Mouse (Mus musculus): ENCODE data around the gene Bcl2a1b.
"Not testable (repeated sequence)": the region's sequence is repeated elsewhere in the genome, so short reads cannot be mapped to it uniquely, and the experiment has no call there.

Gene Bcl2a1b

DNA sequence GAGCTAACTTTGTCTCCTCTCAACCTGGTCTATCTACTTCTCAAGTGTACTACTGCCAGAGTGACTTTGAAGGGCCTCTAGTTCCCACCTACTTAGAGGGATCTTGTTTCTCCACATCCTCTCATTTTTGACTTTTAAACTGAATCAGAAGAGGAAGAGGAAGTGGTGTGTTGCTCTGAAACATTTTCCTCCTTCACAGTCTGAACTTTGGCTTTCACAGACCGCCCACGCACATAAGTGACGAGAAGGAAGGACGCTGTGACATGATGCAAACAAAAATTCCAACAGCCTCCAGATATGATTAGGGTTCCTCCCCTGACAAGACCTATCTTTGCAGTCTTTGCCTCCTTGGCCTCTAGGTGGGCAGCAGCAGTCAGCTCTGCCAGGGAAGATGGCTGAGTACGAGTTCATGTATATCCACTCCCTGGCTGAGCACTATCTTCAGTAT lies at the start of gene Bcl2a1b, which contains the start of gene Gm29094:
Bcl2a1b (plus strand) TSS at position 241 of the 448 bp plus-strand sequence.
Gm29094 (plus strand) TSS at position 411 of the 448 bp plus-strand sequence.
- DNase-seq (ENCODE audit: low read depth, low spot score), result not testable (repeated sequence)

DNA sequence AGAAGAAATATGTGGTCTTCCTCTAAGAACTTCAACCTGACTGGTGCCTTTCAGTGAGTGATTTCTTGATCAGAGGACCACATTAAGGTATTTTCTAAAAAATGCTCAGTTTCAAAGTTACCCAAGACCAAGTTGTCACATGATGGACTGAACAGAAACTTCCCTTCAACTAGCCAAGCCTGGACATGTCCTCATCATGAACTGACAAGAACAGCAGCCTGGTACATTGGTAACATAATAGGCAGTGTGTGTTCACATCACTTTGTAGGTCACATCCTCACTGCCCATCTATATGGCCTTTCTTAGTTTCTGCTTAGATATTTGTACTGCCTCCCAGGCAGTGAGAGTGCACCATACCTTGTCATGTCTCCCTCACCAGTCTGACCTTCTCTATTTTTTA lies 26.5 kb upstream of the Bcl2a1b start:
- DNase-seq (ENCODE audit: low read depth, low spot score), result not testable (repeated sequence)

DNA sequence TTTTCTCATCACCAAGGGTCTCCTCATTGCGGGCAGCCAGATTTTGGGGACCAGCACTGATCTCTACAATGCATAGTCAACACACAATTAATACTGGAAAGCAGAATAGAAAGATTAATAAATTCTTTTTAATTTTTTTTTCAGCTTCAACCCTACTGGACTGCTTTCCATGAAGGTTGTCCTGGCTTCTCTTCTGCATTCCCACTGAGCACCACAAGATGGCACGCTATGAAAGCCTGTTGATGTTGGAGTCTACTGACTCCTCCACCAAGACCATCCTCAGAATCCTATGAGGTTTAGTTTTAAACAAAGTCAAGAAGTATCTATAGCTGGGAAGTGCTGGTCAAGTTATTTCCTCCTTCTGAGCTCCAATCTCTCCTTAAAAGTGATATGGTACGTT lies 20.2 kb upstream of the Bcl2a1b start:
- DNase-seq (ENCODE audit: low read depth, low spot score), result peak; percentile 11

DNA sequence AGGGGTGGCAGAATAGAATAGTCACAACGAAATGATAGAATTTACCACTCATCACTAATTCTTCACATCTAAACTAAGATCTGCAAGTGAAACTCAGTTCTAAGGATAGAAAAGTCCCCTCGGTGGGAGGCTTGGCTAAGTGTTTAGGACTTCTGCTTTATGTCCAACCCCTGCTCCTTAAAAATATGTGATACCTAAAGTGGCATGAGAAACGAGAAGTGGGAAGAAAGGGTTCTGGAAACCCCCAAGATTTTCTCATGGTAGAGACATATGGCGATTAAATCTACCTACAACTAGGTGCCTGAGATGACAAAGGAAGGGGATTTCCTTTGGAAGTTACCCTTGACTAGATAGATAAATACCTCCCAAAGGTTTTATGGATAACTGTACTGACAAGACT lies 19.5 kb upstream of the Bcl2a1b start:
- not testable (repeated sequence) for DNase-seq (ENCODE audit: low read depth, low spot score)

DNA sequence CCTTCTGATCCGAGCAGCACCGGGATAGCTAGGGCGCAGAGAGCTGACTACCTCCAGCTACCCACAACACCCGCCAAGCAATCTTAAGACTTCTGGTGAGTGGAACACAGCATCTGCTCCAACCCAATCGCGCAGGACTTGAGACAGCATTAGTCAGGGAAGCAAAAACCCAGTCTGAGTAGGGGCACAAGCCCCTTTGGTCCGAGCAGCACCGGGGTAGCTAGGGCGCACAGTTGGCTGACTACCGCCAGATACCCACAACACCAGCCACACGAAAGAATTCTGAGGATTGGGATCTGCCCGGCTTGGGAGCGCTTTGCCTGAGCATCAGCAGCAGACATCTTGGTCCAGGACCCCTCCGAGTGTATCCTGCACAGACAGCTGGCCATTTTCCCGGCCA lies 12.0 kb upstream of the Bcl2a1b start:
- DNase-seq (ENCODE audit: low read depth, low spot score), result peak; percentile 63

DNA sequence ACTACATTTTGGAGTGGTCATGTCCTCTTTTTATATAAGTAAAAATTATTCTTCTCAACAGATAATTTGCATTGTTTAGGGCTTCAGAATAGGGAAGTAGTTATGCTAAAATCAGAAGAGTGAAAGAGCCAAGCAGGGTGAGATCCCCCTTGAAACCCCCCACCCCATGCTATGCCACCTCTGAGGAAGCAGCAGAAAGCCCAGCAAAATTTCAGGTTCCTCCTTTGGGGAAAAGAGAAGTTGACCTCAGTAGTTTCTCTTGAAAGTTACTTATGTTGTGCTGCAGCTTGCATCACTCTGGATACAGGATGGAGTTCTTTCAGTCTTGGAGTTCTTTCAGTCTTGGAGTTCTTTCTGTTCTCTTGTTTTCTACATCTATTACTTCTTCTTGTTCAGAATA lies 3.5 kb upstream of the Bcl2a1b start:
- not testable (repeated sequence) for DNase-seq (ENCODE audit: low read depth, low spot score)

DNA sequence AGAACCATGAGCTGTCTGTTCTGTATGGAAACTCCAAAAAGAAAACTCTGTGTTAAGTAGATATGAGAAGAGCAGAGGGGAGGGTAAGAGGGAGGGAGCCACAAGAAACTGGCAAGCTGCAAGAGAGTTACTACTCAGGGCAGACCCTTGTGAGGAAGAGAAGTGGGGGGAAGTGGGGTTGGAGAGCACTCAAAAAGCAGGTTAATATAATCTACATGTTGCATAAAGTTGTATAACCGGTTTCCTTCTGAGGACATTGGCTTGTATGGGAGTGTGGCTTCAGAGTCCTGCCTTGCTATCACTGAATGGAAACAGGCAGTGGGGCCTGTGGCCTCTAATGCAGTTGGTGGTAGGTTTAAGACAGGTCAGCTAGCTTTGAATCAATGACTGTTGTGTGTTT lies 1.5 kb upstream of the Bcl2a1b start:
- not testable (repeated sequence) for DNase-seq (ENCODE audit: low read depth, low spot score)

DNA sequence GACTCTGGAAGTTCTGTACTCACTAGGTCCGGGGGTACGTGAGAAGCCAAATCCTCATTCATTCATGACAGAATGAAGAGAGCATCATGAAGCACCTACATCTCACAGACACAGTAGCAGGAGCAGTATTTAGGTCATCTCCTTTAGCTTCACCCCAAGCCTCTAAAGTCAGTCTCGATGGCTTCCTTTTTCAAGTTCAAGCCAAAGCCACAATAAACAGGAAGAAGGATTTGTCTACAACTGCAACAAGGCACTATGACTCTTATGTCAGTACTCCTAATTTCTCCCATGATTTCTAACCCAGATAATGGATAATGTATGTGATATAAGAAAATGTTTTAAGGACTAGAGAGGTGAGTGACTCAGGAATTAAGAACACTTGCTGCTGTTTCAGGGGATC lies 660 bp upstream of the Bcl2a1b start:
- not testable (repeated sequence) for DNase-seq (ENCODE audit: low read depth, low spot score)

DNA sequence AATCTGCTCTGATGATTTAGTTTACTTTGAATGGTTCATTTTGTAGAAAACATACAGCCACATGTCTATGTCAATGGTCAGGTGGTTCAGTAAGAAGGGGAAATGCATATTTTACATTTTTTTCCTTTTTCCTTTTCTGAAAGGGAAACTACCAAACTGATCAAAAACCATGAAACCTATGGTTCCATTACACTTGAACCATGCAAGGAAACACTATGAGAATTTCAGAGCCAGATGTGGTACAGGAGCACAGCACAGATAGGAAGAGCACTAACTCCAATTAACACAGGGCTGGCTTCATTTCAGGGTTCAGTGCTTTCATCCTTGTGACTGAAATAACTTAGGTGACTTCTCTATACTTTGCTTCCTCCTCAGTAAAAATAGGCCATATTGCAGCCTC lies 3.2 kb downstream of the Bcl2a1b start:
- DNase-seq (ENCODE audit: low read depth, low spot score), result not testable (repeated sequence)

DNA sequence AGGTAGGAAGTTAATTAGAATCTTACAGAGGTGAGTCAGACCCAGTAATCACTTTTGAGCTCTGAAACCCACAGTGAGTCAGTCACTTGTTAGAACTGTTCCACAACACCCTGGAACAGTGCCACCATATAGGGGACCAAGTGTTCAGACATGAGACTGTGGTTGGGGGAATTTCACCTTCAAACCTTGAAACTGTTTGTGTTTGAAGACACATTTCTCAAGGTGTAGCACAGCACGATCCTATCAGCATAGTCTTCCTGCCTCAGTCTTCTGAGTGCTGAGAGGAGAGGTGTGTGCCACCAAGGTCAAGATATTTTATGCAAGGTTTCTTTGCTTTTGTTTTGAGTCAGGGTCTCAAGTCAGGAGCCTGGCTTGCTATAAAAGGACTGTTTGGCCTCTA lies 9.9 kb downstream of the Bcl2a1b start:
- DNase-seq (ENCODE audit: low read depth, low spot score), result peak; percentile 7

DNA sequence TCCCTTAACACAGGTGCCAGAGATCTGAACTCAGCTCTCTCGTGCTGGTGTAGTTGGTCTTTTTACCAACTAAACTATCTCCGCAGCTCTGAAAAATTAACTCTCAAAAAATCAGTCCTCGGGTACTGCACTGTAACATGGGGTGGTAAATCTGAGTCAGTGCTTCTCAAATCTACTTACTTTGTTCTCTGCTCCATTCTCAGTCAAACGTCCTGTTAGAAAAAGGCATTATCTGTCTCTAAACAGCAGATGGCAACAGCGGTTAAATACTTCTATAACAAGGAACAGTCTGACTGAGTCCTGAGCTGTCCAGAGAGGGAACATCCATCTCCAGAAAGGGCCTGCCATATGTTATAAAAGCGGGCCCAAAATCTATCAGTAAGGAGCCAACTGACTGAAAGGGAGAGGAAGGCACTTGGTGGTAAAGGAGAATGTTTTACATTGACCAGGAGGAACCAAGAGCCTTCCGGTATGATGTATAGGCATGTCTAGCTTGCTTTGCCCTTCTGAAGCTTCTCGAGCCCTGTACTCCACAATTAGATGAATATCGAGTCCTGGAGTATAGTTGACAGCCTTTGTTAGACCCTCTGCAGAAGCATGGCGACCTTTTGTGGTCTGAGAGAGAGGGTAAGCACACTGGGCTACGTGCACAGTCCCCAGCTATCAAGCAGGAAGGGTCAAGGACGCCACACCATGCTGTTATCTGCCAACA lies 11.5 kb downstream of the Bcl2a1b start, which contains the start of gene Mthfs:
Mthfs (plus strand) TSS at position 324 of the 712 bp plus-strand sequence.
- DNase-seq (ENCODE audit: low read depth, low spot score), result not testable (repeated sequence)

DNA sequence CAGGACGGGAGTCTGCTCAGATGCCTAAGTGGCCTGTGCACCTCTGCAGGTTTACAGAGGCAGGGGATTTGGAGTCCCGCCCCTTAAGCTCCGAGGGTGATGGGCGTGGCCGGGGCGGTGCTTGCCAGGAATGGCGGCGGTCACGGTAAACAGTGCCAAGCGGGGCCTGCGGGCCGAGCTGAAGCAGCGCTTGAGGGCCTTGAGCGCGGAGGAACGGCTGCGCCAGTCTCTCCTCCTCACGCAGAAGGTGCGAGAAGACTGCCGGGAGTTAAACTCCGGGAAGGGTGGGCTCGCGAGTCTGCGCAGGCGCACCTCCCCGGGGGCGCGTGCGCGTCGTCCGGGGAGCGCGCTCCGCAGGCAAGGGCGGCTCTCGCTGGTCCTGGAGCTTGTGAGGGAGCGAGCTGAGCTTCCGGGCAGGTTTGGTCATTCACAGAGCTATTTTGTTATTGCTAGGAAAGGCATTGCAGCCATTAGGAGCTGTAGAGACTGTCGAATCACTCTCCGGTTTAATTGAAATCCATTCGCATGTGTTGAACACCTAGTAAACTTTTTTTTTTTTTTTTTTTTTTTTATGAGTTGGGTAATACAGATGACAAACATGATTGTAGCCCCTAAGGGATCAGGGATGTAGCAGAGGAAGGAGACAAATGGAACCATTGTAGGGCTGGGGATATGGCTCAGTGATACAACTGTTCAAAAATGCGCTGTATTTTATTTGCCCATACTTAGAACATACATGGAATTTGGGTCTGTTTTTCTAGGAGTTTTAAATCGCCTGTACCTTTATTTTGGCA lies 12.3 kb downstream of the Bcl2a1b start:
- peak; percentile 2 for DNase-seq (ENCODE audit: low read depth, low spot score)

DNA sequence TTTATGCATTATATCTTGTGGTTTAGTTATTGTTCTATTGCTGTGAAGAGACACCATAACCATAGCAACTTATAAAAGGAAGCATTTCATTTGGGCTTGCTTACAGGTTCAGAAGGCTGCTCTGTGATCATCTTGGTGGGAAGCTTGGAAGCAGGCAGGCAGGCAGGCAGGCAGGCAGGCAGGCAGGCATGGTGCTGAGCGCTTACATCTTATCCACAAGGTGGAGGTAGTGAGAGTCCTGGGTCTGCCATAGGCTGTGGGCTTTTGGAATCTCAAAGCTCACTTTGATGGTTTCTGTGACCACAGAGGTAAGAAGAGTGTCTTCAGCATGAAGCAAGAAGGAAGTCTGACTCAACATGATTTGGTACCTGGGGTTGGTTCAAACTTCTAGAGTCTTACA lies 13.4 kb downstream of the Bcl2a1b start:
- peak; percentile 25 for DNase-seq (ENCODE audit: low read depth, low spot score)

DNA sequence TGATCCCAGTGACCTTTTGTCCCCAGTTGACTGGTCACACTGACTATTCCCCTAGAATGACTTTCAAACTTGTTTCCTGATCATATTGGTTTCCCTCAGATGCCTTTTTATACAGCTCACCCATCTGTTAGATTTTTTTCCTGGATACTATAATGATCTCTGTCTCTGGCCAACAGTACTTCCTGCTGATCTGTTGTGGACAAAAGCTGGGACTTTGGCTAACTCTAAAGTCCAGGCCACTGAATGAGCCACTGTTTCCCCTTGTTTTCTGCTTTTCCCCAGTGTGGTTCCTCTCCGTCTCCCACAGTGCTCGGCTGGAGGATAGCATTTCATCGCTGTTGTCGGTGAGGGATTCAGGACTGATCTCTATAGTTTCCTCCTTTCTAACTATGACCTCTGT lies 19.2 kb downstream of the Bcl2a1b start:
- not testable (repeated sequence) for DNase-seq (ENCODE audit: low read depth, low spot score)

DNA sequence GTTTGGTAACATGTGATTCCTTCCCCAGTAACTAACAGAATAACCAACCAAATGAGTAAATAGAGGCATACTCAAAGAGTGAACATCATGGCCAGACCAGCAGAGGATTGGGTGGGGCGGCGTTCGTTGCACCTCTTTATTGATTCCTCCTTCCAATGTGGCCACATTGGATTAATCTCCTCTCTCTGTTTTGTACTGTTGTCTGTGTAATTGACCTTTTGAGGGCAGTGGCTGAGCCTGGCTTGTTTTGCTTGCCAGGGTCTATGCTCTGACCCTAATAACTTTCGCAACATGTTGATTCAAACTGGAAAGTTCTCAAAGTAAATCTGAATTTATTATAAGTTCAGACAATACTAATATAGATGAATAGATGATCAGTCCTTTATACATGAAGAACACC lies 20.7 kb downstream of the Bcl2a1b start:
- not testable (repeated sequence) for DNase-seq (ENCODE audit: low read depth, low spot score)

DNA sequence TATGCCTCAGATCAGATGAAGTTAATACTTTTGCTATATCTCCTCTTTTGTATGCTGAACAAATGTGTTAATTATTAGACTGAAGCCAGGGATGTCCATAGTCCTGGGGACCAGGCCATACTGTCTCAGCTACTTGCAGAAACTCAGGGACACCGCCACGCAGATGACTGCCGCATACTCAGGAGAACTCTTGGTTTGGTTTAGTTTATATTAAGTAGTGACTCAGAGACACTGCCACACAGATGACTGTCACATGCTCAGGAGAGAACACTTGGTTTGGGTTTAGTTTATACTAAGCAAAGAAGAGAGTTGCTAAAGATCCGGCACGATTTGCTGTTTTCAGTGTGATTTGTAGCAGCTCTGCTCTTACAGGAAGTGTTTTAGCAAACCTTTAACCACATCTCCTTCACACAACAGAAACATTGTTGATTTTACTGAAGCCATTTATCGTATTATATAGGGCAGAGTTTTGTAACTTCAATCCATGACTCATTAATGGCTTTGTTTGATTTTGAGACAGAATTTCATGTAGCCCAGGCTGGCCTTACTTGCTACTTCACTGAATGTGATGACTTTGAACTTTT lies 21.8 kb downstream of the Bcl2a1b start:
- DNase-seq (ENCODE audit: low read depth, low spot score), result not testable (repeated sequence)

DNA sequence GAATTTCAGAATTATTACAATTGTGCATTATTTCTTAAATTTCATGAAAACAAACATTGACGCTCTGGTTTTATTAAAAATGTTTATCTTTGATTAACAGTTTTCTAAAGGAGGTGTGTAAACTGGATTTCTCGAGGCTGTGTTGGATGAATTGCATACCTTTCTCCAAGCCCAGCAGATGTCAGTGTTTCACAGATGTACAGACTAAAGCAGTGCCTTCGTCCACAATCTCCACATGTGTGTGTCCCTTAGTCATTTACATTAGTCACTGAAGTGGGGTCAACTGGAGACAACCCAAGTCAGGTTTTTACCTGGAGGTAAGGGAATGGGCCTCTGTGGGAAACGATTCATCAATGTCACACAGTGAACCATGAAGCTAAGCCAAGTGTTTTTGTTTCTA lies 27.1 kb downstream of the Bcl2a1b start:
- no peak for DNase-seq (ENCODE audit: low read depth, low spot score)

DNA sequence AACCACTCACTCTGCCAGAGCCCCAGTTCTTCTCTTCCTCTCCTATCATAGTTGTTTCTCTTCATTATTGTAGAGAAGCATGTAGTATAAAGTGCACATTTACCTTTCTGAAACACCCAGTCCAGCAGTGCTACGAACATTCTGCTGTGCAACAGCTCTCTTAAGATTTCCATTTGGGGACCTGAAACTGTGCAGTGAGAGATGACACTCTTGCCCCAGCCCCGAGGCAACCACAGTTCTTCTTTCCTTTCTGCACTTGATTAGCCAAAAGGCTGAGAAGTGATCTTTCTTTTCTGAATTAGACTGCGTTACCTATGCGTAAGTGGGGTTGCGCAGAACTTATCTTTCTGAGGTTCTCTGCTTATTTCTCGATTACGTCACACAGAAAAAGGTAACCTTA lies 29.1 kb downstream of the Bcl2a1b start:
- DNase-seq (ENCODE audit: low read depth, low spot score), result no peak

DNA sequence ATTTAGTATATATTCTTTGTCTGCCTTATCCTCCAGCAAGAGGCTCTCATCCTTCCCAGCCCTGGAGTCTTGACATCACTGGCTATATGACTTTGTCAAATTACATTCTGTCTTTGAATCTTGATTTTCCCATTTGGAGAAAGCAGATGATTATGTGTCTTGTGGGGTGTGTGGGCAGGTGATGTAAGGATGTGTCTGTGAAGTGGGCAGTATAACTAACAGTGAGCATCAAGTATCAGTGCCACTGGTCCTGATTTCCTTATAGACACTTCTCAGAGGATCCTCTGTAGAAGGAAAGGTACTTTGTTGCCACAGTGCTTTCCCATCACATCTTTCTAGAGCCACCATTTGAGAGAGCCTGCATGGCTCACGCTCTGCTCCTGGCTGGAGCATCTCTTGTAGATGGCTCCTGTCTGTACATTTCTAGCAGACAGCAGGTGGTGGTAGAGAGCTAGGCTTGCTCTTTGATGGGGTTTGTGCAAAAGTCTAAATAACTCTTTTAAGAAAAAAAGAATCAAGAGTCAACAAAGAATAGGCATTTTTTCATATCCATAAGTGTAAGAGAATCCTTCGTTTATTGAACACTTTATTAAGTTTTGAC lies 32.0 kb downstream of the Bcl2a1b start:
- not testable (repeated sequence) for DNase-seq (ENCODE audit: low read depth, low spot score)

DNA sequence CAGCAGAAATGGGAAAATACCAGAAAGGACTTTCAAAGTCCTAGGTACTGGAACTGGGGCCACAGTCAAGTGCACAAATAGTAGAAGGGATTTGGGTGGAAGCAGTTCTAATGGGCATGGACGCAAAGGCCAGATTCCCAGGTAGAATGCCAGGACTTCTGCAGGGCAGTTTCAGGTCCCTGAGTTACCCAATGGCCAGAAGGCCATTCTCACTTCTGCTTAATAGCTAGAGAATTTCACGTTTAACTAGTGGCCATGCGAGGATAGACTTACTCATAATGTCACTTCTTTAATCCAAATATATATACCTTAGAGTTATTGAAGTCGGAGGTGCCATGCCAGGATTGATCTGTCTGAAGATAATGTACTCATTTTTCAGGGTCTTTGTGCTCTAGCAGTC lies 38.1 kb downstream of the Bcl2a1b start:
- not testable (repeated sequence) for DNase-seq (ENCODE audit: low read depth, low spot score)

DNA sequence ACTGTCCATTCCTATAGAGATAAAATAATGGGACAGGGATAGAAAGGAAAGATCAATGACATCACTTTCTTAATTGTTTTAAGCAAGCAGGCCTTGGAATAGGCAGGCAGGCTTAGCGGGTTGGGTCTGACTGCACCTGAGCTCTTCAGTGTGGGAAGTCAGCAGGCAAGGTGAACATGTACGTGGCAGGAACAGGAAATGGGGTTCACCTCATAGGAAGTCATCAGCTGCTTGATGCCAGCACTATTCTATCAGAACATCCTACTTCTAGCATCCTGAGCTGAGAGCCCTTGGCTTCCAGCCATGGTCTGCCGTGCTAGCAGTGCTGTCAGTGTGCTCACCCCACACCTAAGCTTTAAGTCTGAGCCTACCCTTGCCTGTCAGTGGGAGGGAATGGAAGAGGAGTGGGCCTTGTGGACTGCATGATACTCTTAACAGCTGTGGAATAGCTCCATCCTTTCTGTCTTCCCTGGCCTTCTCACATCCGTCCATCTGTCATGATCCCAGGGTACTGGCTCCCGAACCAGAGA lies 40.0 kb downstream of the Bcl2a1b start:
- not testable (repeated sequence) for DNase-seq (ENCODE audit: low read depth, low spot score)
